Mouse (Mus musculus) right cerebral cortex, postnatal 25 days (tissue): ENCODE results near the gene Lrch1.

Experiments
- DNase-seq: peaks from one replicate; pipeline ENCODE4 v3.0.0; 2022

Lrch1 gene

GRCm38 (mm10) chr14:74797386-74798062, 150.2 kb downstream of the Lrch1 start:
- DNase-seq = no peak

GRCm38 (mm10) chr14:74794931-74795330, 152.7 kb downstream of the Lrch1 start:
- DNase-seq = no peak

GRCm38 (mm10) chr14:74792793-74793192, 154.9 kb downstream of the Lrch1 start:
- DNase-seq = no peak

GRCm38 (mm10) chr14:74790535-74790934, 157.1 kb downstream of the Lrch1 start:
- DNase-seq = no peak

GRCm38 (mm10) chr14:74788766-74789165, 158.9 kb downstream of the Lrch1 start:
- no peak for DNase-seq

- no peak for DNase-seq
Observed at GRCm38 (mm10) chr14:74787717-74788116, 160.0 kb downstream of the Lrch1 start.

- DNase-seq = no peak
Observed at GRCm38 (mm10) chr14:74784243-74784934, 163.3 kb downstream of the Lrch1 start.

- DNase-seq = no peak
Observed at GRCm38 (mm10) chr14:74774046-74774619, 173.5 kb downstream of the Lrch1 start.

- DNase-seq = no peak
Observed at GRCm38 (mm10) chr14:74767892-74768291, 179.8 kb downstream of the Lrch1 start.

- peak; percentile 40 for DNase-seq
Observed at GRCm38 (mm10) chr14:74764191-74764918, 183.3 kb downstream of the Lrch1 start.

- no peak for DNase-seq
Observed at GRCm38 (mm10) chr14:74736850-74737249, 210.8 kb downstream of the Lrch1 start.

- no peak for DNase-seq
Observed at GRCm38 (mm10) chr14:74735471-74735870, 212.2 kb downstream of the Lrch1 start.

- DNase-seq = no peak
Observed at GRCm38 (mm10) chr14:74733397-74733796, 214.3 kb downstream of the Lrch1 start.

GRCm38 (mm10) chr14:74732079-74732783, 215.4 kb downstream of the Lrch1 start, which contains the start of gene Esd:
Gene Esd, plus strand, starts transcription at chr14:74732297.
- DNase-seq = peak; percentile 85

- no peak for DNase-seq
Observed at GRCm38 (mm10) chr14:74731221-74732078, 216.2 kb downstream of the Lrch1 start.

- DNase-seq = no peak
Observed at GRCm38 (mm10) chr14:74723541-74723940, 224.1 kb downstream of the Lrch1 start.

- no peak for DNase-seq
Observed at GRCm38 (mm10) chr14:74709054-74709453, 238.6 kb downstream of the Lrch1 start.
